Mouse (Mus musculus) C2C12 (cell line): ENCODE results near the gene Wars2. TPM values are rescaled to one million over a fixed set of nuclear protein-coding genes. Genes with fewer than 3 reads are reported as not detected.

Experiments used
- H3K27me3 ChIP-seq: one replicate; pipeline ENCODE4 v1.6.1; 2011; ENCODE audit not compliant: control insufficient read depth, insufficient read depth, insufficient read length
- H3K36me3 ChIP-seq: one replicate; pipeline ENCODE4 v1.6.1; 2011; ENCODE audit not compliant: control insufficient read depth, insufficient read depth
- H3K4me3 ChIP-seq: one replicate; pipeline ENCODE4 v1.5.1; 2011; ENCODE audit warnings: mild to moderate bottlenecking, control low read depth; ENCODE audit not compliant: poor library complexity, insufficient read depth, severe bottlenecking
- H3K79me2 ChIP-seq: one replicate; pipeline ENCODE4 v1.6.1; 2011; ENCODE audit not compliant: control insufficient read depth, insufficient read depth
- H3K79me3 ChIP-seq: one replicate; pipeline ENCODE4 v1.6.1; 2011; ENCODE audit warnings: low read depth, control low read depth
- H3ac ChIP-seq: one replicate; pipeline ENCODE3; 2011; ENCODE audit warnings: low read depth; ENCODE audit not compliant: control insufficient read depth, insufficient read length
- CEBPB ChIP-seq: IDR thresholded peaks from one replicate; pipeline ENCODE4 v1.6.1; 2011; ENCODE audit warnings: low read depth, mild to moderate bottlenecking, control low read depth, moderate library complexity
- CTCF ChIP-seq: IDR thresholded peaks from one replicate; pipeline ENCODE4 v1.5.1; 2011; ENCODE audit not compliant: control insufficient read depth, insufficient read depth, insufficient read length
- FOSL1 ChIP-seq: IDR thresholded peaks from one replicate; pipeline ENCODE4 v1.8.0; 2011; ENCODE audit warnings: mild to moderate bottlenecking, low read length; ENCODE audit not compliant: poor library complexity, insufficient read depth, severe bottlenecking
- MAX ChIP-seq: IDR thresholded peaks from one replicate; pipeline ENCODE4 v1.6.1; 2011; ENCODE audit warnings: mild to moderate bottlenecking, control low read depth
- MYOD1 ChIP-seq: IDR thresholded peaks from one replicate; pipeline ENCODE4 v1.6.1; 2011; ENCODE audit warnings: low read depth; ENCODE audit not compliant: control insufficient read depth, insufficient read length
- MYOG ChIP-seq: IDR thresholded peaks from one replicate; pipeline ENCODE4 v1.6.1; 2011; ENCODE audit not compliant: control insufficient read depth, insufficient read length; ENCODE audit errors: extremely low read depth
- USF1 ChIP-seq: IDR thresholded peaks from one replicate; pipeline ENCODE4 v1.6.1; 2011; ENCODE audit warnings: low read depth, mild to moderate bottlenecking, control low read depth, moderate library complexity
- polyA plus RNA-seq: library from polyadenylated mRNA; unstranded; fragments of >200 nt; fragmentation: generic; extraction: Trizol; gene quantifications from one replicate; pipeline ENCODE4 v1.2.1, GENCODE M21; 2012; ENCODE audit warnings: missing spikeins

Gene Wars2
- polyA plus RNA-seq, 1 experiment: 5.1 TPM

GRCm38 (mm10) chr3:99203331-99203730, 62.5 kb downstream of the Wars2 start:
- H3K36me3 ChIP-seq: peaks cover 7% of the 10 kb centered on the region
- H3K27me3 ChIP-seq: no peaks in the 10 kb centered on the region
- H3K79me2 ChIP-seq: no peaks in the 10 kb centered on the region
- H3K79me3 ChIP-seq: no peaks in the 10 kb centered on the region
- no peak overlapping the region for H3K4me3 ChIP-seq
- no peak for TF ChIP-seq MAX
- no peak for TF ChIP-seq CEBPB
- no peak for TF ChIP-seq USF1
- no peak for TF ChIP-seq MYOG
- no peak for TF ChIP-seq MYOD1
- TF ChIP-seq FOSL1: no peak
- no peak for TF ChIP-seq CTCF
- H3ac ChIP-seq: no peak overlapping the region

- Histone ChIP-seq H3K4me3 (no peak overlapping the region), H3K27me3 (no peaks in the 10 kb centered on the region), H3K79me3 (no peaks in the 10 kb centered on the region), H3ac (no peak overlapping the region), H3K79me2 (no peaks in the 10 kb centered on the region), H3K36me3 (peaks cover 3% of the 10 kb centered on the region)
- TF ChIP-seq FOSL1 (no peak), MYOD1 (no peak), USF1 (no peak), CTCF (no peak), CEBPB (no peak), MAX (no peak), MYOG (no peak)
Measured at GRCm38 (mm10) chr3:99208416-99208815, 67.5 kb downstream of the Wars2 start.

- no peak overlapping the region for H3K4me3 ChIP-seq
- no peaks in the 10 kb centered on the region for H3K27me3 ChIP-seq
- TF ChIP-seq MYOD1: no peak
- TF ChIP-seq FOSL1: no peak
- H3K79me3 ChIP-seq: no peaks in the 10 kb centered on the region
- H3K79me2 ChIP-seq: no peaks in the 10 kb centered on the region
- H3K36me3 ChIP-seq: peaks cover 3% of the 10 kb centered on the region
- no peak overlapping the region for H3ac ChIP-seq
Measured at GRCm38 (mm10) chr3:99211105-99211698, 70.3 kb downstream of the Wars2 start.

- TF ChIP-seq CTCF (no peak), USF1 (no peak), MYOG (no peak)
- Histone ChIP-seq H3K27me3 (no peaks in the 10 kb centered on the region), H3K4me3 (no peak overlapping the region), H3K36me3 (no peaks in the 10 kb centered on the region), H3K79me3 (no peaks in the 10 kb centered on the region), H3K79me2 (no peaks in the 10 kb centered on the region), H3ac (no peak overlapping the region)
Measured at GRCm38 (mm10) chr3:99227807-99228206, 86.9 kb downstream of the Wars2 start.

- H3K27me3 ChIP-seq: no peaks in the 10 kb centered on the region
- H3ac ChIP-seq: no peak overlapping the region
- H3K79me2 ChIP-seq: no peaks in the 10 kb centered on the region
- TF ChIP-seq CTCF (peak; percentile 15), USF1 (no peak)
- H3K4me3 ChIP-seq: no peak overlapping the region
- no peaks in the 10 kb centered on the region for H3K36me3 ChIP-seq
- no peaks in the 10 kb centered on the region for H3K79me3 ChIP-seq
Measured at GRCm38 (mm10) chr3:99233393-99234318, 92.8 kb downstream of the Wars2 start.

GRCm38 (mm10) chr3:99234319-99234869, 93.5 kb downstream of the Wars2 start:
- Histone ChIP-seq H3K27me3 (no peaks in the 10 kb centered on the region), H3K79me3 (no peaks in the 10 kb centered on the region), H3ac (no peak overlapping the region), H3K36me3 (no peaks in the 10 kb centered on the region), H3K79me2 (no peaks in the 10 kb centered on the region), H3K4me3 (no peak overlapping the region)
- no peak for TF ChIP-seq USF1
- no peak for TF ChIP-seq MYOD1
